Mouse (Mus musculus) ES-Bruce4 (cell line): ENCODE data around the gene Hnrnpu.
A peak's percentile ranks its signal among the peaks of the same experiment; 100 is the strongest.

ENCODE experiments used
- CTCF ChIP-seq: IDR thresholded peaks from one replicate; pipeline ENCODE4 v1.8.1; 2011; ENCODE audit warnings: low read depth, low read length
- EP300 ChIP-seq: IDR thresholded peaks from 2 replicates; pipeline ENCODE4 v1.6.1; 2011; ENCODE audit warnings: low read depth, low read length; ENCODE audit not compliant: insufficient read depth
- POLR2A ChIP-seq: IDR thresholded peaks from one replicate; pipeline ENCODE4 v1.8.1; 2011; ENCODE audit warnings: low read length; ENCODE audit not compliant: insufficient read depth

DNA sequence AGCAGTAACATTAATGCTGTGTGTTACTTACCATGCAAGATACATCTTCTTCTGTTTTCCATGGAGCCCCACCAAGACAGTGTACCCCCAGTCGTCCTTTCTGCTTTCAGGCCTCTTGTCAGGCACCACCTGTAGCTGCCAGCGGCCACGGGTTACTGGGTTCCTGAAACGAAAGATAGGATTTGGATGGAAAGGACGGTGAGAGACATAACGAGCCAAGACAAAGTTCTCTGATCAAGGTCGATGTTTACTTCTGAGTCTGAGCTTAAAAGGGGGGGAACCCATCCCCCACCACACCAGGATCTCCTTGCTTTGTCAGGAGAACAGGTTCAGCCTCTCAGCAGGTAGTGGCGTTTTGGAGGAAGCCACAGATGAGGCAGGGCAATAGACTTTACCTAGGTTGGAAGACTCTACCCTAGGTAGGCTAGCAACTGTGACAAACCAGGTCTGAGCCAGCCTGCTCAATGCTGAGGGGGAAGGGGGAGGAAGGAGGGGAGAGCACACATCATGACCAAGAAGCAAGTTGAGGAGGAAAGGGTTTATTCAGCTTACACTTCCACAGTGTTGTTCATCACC lies 49.9 kb downstream of the Hnrnpu start:
- TF ChIP-seq POLR2A (no peak), CTCF (no peak), EP300 (0 out of 2 replicates have a peak, but pooled peaks have one; percentile 22)
